Mouse (Mus musculus): ENCODE results near the gene Heyl. TPM values are rescaled to one million over a fixed set of nuclear protein-coding genes. Genes with fewer than 3 reads are reported as not detected.
A peak's percentile ranks its signal among the peaks of the same experiment; 100 is the strongest.

The Heyl gene
- 34.9 and 36.9 TPM in 2 replicates for polyA plus RNA-seq (2014; fragmentation: Nextera tagmentation; extraction: Ambion mirVana)

- Histone ChIP-seq H3K4me2 (peak within 1 kb of the TSS; percentile 85), H3K4me1 (ENCODE audit: insufficient read depth) (peaks cover 17% of the 10 kb centered on the region), H3K27me3 (ENCODE audit: insufficient read depth, low read length) (peaks cover 34% of the 10 kb centered on the region), H3K4me3 (ENCODE audit: low read depth, low read length) (peak within 1 kb of the TSS; percentile 46), H3K9ac (peak within 1 kb of the TSS; percentile 48), H3K9me3 (ENCODE audit: low read depth, low read length) (no peaks in the 10 kb centered on the region), H3K27ac (ENCODE audit: low read depth) (peak within 1 kb of the TSS; percentile 46; the same call in 1 of the 2 replicates), H3K36me3 (ENCODE audit: insufficient read depth) (no peaks in the 10 kb centered on the region)
- 2% methylated on average over 52 of the region's 52 CpGs for WGBS
- peak; percentile 54 for ATAC-seq (ENCODE audit: insufficient read depth)
- DNase-seq, result peak; percentile 67
- no peak for TF ChIP-seq CTCF (IDR thresholded peaks at IDR 0.05; ENCODE audit: low read depth)
Observed at GRCm38 (mm10) chr4:123233492-123234084, at the start of gene Heyl. Gene Heyl (plus strand): TSS chr4:123233556.

DNA sequence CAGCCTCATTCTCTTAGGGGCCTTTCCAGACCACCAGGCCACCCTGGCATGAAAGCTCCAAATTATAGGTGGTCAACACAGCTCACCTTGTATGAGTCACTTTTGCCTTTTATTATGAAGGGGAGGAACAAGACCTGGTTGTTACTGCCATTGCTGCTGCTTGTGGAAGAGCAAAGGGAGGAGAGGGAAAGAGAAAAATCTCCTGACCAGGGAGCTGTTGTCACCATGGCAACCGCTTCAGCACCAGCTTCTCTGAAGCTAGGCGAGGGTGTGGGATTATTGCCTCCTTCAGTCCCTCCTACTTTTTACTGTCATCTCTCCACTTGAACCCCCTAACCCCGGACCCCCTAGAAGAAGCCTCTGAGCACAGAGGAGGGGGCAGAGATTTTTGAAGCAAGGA, 48.5 kb upstream of the Heyl start:
- Histone ChIP-seq H3K36me3 (ENCODE audit: insufficient read depth) (no peaks in the 10 kb centered on the region), H3K27me3 (ENCODE audit: insufficient read depth, low read length) (peaks cover 65% of the 10 kb centered on the region), H3K4me1 (ENCODE audit: insufficient read depth) (peaks cover 10% of the 10 kb centered on the region; the same call in 1 of the 2 replicates), H3K9ac (no peak overlapping the region), H3K27ac (ENCODE audit: low read depth) (no peak overlapping the region), H3K4me3 (ENCODE audit: low read depth, low read length) (no peak overlapping the region), H3K4me2 (no peak overlapping the region), H3K9me3 (ENCODE audit: low read depth, low read length) (no peaks in the 10 kb centered on the region)
- ATAC-seq (ENCODE audit: insufficient read depth) (no peak), DNase-seq (peak; percentile 11)
- no peak for TF ChIP-seq CTCF (IDR thresholded peaks at IDR 0.05; ENCODE audit: low read depth)
- WGBS, result 34% methylated on average over 3 of the region's 3 CpGs

DNA sequence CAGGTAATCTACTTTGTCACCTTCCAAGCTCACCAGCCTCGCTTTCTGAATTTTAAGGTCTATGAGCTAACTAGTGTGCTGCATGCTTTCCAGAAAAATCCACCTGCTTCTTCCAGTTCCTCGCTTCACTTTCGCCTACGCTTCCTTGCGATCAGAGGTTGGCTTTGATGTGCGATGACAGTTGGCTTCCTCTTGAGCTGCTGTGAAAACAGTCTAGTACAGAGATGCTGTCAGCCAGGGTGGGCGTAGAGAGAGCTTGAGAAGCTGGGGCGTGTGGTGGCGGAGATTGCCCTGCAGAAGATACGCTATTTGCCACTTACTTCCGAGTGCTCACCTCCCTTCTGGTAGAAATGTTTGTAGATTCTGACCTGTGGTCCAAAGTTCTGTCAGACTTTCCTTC, 41.0 kb upstream of the Heyl start:
- H3K4me2 ChIP-seq, result no peak overlapping the region
- no peaks in the 10 kb centered on the region for H3K9me3 ChIP-seq (ENCODE audit: low read depth, low read length)
- H3K9ac ChIP-seq, result no peak overlapping the region
- H3K27ac ChIP-seq (ENCODE audit: low read depth), result no peak overlapping the region
- H3K27me3 ChIP-seq (ENCODE audit: insufficient read depth, low read length), result peaks cover 7% of the 10 kb centered on the region; the same call in 1 of the 2 replicates
- 59% methylated on average over 11 of the region's 11 CpGs for WGBS
- H3K4me3 ChIP-seq (ENCODE audit: low read depth, low read length), result no peak overlapping the region
- ATAC-seq (ENCODE audit: insufficient read depth), result no peak
- H3K4me1 ChIP-seq (ENCODE audit: insufficient read depth), result no peaks in the 10 kb centered on the region
- no peak for DNase-seq
- no peaks in the 10 kb centered on the region for H3K36me3 ChIP-seq (ENCODE audit: insufficient read depth)
- no peak for TF ChIP-seq CTCF (IDR thresholded peaks at IDR 0.05; ENCODE audit: low read depth)

- 87% methylated on average over 11 of the region's 11 CpGs for WGBS
- no peak for ATAC-seq (ENCODE audit: insufficient read depth)
- Histone ChIP-seq H3K27ac (ENCODE audit: low read depth) (no peak overlapping the region), H3K9me3 (ENCODE audit: low read depth, low read length) (no peaks in the 10 kb centered on the region), H3K4me3 (ENCODE audit: low read depth, low read length) (no peak overlapping the region), H3K36me3 (ENCODE audit: insufficient read depth) (no peaks in the 10 kb centered on the region), H3K27me3 (ENCODE audit: insufficient read depth, low read length) (peaks cover 7% of the 10 kb centered on the region; the same call in 1 of the 2 replicates), H3K4me2 (no peak overlapping the region), H3K4me1 (ENCODE audit: insufficient read depth) (no peaks in the 10 kb centered on the region), H3K9ac (no peak overlapping the region)
- no peak for TF ChIP-seq CTCF (IDR thresholded peaks at IDR 0.05; ENCODE audit: low read depth)
- no peak for DNase-seq
Observed at GRCm38 (mm10) chr4:123193791-123194190, 39.6 kb upstream of the Heyl start.

DNA sequence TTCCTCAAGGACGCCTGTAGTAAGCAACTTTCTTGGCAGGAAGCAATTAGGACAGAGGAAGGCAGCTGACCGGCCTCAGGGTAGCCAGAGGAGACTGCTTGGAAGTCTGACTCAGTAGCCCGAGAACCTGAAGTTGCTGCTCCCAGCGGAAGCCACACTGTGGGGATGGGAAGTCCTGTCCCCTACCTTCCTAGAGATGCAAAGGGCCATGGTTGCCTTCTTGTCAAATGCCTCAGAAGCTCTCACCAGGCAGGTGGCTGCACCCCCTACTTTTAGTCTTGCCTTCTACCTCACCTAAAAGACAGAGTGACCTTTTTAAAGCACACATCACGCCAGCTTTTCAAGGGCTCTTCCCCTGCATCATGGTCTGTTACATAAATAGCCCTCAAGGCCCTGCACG, 36.7 kb upstream of the Heyl start:
- H3K9ac ChIP-seq, result no peak overlapping the region
- H3K4me1 ChIP-seq (ENCODE audit: insufficient read depth), result no peaks in the 10 kb centered on the region
- DNase-seq (no peak), ATAC-seq (ENCODE audit: insufficient read depth) (no peak)
- H3K36me3 ChIP-seq (ENCODE audit: insufficient read depth), result no peaks in the 10 kb centered on the region
- no peak overlapping the region for H3K4me3 ChIP-seq (ENCODE audit: low read depth, low read length)
- no peak overlapping the region for H3K4me2 ChIP-seq
- TF ChIP-seq CTCF (IDR thresholded peaks at IDR 0.05; ENCODE audit: low read depth), result no peak
- H3K27me3 ChIP-seq (ENCODE audit: insufficient read depth, low read length), result peaks cover 24% of the 10 kb centered on the region
- H3K9me3 ChIP-seq (ENCODE audit: low read depth, low read length), result no peaks in the 10 kb centered on the region
- no peak overlapping the region for H3K27ac ChIP-seq (ENCODE audit: low read depth)
- WGBS, result 44% methylated on average over 6 of the region's 6 CpGs

DNA sequence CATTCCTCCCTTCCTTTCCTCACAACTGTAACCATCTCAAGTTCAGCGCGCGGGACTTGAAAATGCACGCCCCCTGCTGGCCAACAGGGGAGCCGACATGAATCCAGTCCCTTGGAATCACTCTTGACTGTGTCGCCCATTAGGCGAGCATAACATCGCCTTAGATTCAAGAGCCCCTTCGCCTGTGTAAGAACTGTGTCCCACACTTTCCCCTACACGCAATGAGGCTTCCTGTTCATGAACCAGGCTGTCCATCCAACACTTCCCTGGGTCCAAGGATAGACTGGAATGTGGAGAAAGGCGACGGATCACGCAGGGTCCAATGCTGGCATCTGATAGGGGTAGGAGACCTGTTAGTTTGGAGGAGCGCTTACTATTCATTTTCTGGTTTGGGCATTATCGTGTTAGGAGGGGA, 32.6 kb upstream of the Heyl start:
- no peaks in the 10 kb centered on the region for H3K9me3 ChIP-seq (ENCODE audit: low read depth, low read length)
- no peak for ATAC-seq (ENCODE audit: insufficient read depth)
- peak; percentile 90 for TF ChIP-seq CTCF (IDR thresholded peaks at IDR 0.05; ENCODE audit: low read depth)
- no peak overlapping the region for H3K9ac ChIP-seq
- peaks cover 34% of the 10 kb centered on the region for H3K27me3 ChIP-seq (ENCODE audit: insufficient read depth, low read length)
- DNase-seq, result peak; percentile 85
- 2% methylated on average over 15 of the region's 15 CpGs for WGBS
- H3K4me3 ChIP-seq (ENCODE audit: low read depth, low read length), result peak overlapping the region; percentile 35
- no peak overlapping the region for H3K27ac ChIP-seq (ENCODE audit: low read depth)
- no peaks in the 10 kb centered on the region for H3K4me1 ChIP-seq (ENCODE audit: insufficient read depth)
- H3K4me2 ChIP-seq, result peak overlapping the region; percentile 60
- no peaks in the 10 kb centered on the region for H3K36me3 ChIP-seq (ENCODE audit: insufficient read depth)

GRCm38 (mm10) chr4:123201186-123202093, 31.9 kb upstream of the Heyl start, which contains the start of gene Nt5c1a:
Gene Nt5c1a (plus strand): TSS chr4:123201504.
- WGBS, result 2% methylated on average over 58 of the region's 58 CpGs
- DNase-seq (peak; percentile 17), ATAC-seq (ENCODE audit: insufficient read depth) (peak; percentile 35; the same call in 1 of the 2 replicates)
- H3K4me3 ChIP-seq (ENCODE audit: low read depth, low read length), result peak within 1 kb of the TSS; percentile 35
- peak within 1 kb of the TSS; percentile 60 for H3K4me2 ChIP-seq
- no peaks in the 10 kb centered on the region for H3K4me1 ChIP-seq (ENCODE audit: insufficient read depth)
- H3K27ac ChIP-seq (ENCODE audit: low read depth), result no peak within 1 kb of the TSS
- TF ChIP-seq CTCF (IDR thresholded peaks at IDR 0.05; ENCODE audit: low read depth), result no peak
- peaks cover 34% of the 10 kb centered on the region for H3K27me3 ChIP-seq (ENCODE audit: insufficient read depth, low read length)
- peak within 1 kb of the TSS; percentile 36 for H3K9ac ChIP-seq
- H3K9me3 ChIP-seq (ENCODE audit: low read depth, low read length), result no peaks in the 10 kb centered on the region
- H3K36me3 ChIP-seq (ENCODE audit: insufficient read depth), result no peaks in the 10 kb centered on the region

Measured in lung, embryonic 14.5 days (tissue).